Mouse (Mus musculus): Measurements from ENCODE around the gene Hist1h3b. TPM values are rescaled to one million over a fixed set of nuclear protein-coding genes. Genes with fewer than 3 reads are reported as not detected.
"Not testable (repeated sequence)": the region's sequence is repeated elsewhere in the genome, so short reads cannot be mapped to it uniquely, and the experiment has no call there.

The Hist1h3b gene
- polyA plus RNA-seq, 1 experiment from 2014 or later, result 15.4 TPM

GRCm38 (mm10) chr13:23761871-23762821 lies 10.1 kb downstream of the Hist1h3b start, which contains the start of gene Hist1h3a:
TSS of gene Hist1h3a (minus strand) at chr13:23762386.
- DNase-seq (ENCODE audit: low spot score), result peak; percentile 79
- 1% methylated on average over 25 of the region's 52 CpGs for WGBS
- H3K9me3 ChIP-seq (ENCODE audit: control insufficient read depth, low read length); H3K36me3 ChIP-seq (ENCODE audit: control insufficient read depth, insufficient read depth, low read length); H3K27me3 ChIP-seq (ENCODE audit: control insufficient read depth, insufficient read depth, low read length); H3K4me1 ChIP-seq (replicated peaks; ENCODE audit: control insufficient read depth, insufficient read depth, low read length): not testable (repeated sequence)
- Histone ChIP-seq H3K27ac (ENCODE audit: low read depth, low read length) (peak within 1 kb of the TSS; percentile 95), H3K9ac (ENCODE audit: low read length) (peak within 1 kb of the TSS; percentile 77), H3K4me2 (ENCODE audit: low read depth, low read length, severe bottlenecking) (peak within 1 kb of the TSS; percentile 74), H3K4me3 (ENCODE audit: low read depth, low read length) (peak within 1 kb of the TSS; percentile 55)
- ATAC-seq (replicated peaks; ENCODE audit: low FRiP score), result peak; percentile 62

GRCm38 (mm10) chr13:23763242-23763585 lies 11.1 kb downstream of the Hist1h3b start:
- Histone ChIP-seq H3K9ac (ENCODE audit: low read length) (peak overlapping the region; percentile 44), H3K4me1 (replicated peaks; ENCODE audit: control insufficient read depth, insufficient read depth, low read length) (peaks cover 4% of the 10 kb centered on the region; the same call in 1 of the 2 replicates), H3K9me3 (ENCODE audit: control insufficient read depth, low read length) (no peaks in the 10 kb centered on the region), H3K27ac (ENCODE audit: low read depth, low read length) (peak overlapping the region; percentile 94), H3K4me3 (ENCODE audit: low read depth, low read length) (peak overlapping the region; percentile 55), H3K36me3 (ENCODE audit: control insufficient read depth, insufficient read depth, low read length) (no peaks in the 10 kb centered on the region), H3K4me2 (ENCODE audit: low read depth, low read length, severe bottlenecking) (peak overlapping the region; percentile 74), H3K27me3 (ENCODE audit: control insufficient read depth, insufficient read depth, low read length) (no peaks in the 10 kb centered on the region)
- WGBS, result under 1% methylated on average over 10 of the region's 10 CpGs
- ATAC-seq (replicated peaks; ENCODE audit: low FRiP score), result no peak
- DNase-seq (ENCODE audit: low spot score), result no peak

- no peaks in the 10 kb centered on the region for H3K9me3 ChIP-seq (ENCODE audit: control insufficient read depth, low read length)
- peak within 1 kb of the TSS; percentile 86 for H3K9ac ChIP-seq (ENCODE audit: low read length)
- H3K4me3 ChIP-seq (ENCODE audit: low read depth, low read length), result peak within 1 kb of the TSS; percentile 55
- no peaks in the 10 kb centered on the region for H3K27me3 ChIP-seq (ENCODE audit: control insufficient read depth, insufficient read depth, low read length)
- peak within 1 kb of the TSS; percentile 74 for H3K4me2 ChIP-seq (ENCODE audit: low read depth, low read length, severe bottlenecking)
- no peaks in the 10 kb centered on the region for H3K36me3 ChIP-seq (ENCODE audit: control insufficient read depth, insufficient read depth, low read length)
- 3% methylated on average over 34 of the region's 34 CpGs for WGBS
- DNase-seq (ENCODE audit: low spot score), result peak; percentile 95
- peak; percentile 77 for ATAC-seq (replicated peaks; ENCODE audit: low FRiP score)
- peak within 1 kb of the TSS; percentile 94 for H3K27ac ChIP-seq (ENCODE audit: low read depth, low read length)
- H3K4me1 ChIP-seq (replicated peaks; ENCODE audit: control insufficient read depth, insufficient read depth, low read length), result peaks cover 4% of the 10 kb centered on the region; the same call in 1 of the 2 replicates
These were observed 11.7 kb downstream of the Hist1h3b start, which contains the start of gene Hist1h1a for GRCm38 (mm10) chr13:23763586-23764323. TSS of gene Hist1h1a (plus strand) at chr13:23763666.

GRCm38 (mm10) chr13:23764324-23765171 lies 12.5 kb downstream of the Hist1h3b start:
- peaks cover 4% of the 10 kb centered on the region; the same call in 1 of the 2 replicates for H3K4me1 ChIP-seq (replicated peaks; ENCODE audit: control insufficient read depth, insufficient read depth, low read length)
- peak overlapping the region; percentile 55 for H3K4me3 ChIP-seq (ENCODE audit: low read depth, low read length)
- ATAC-seq (replicated peaks; ENCODE audit: low FRiP score) (no peak), DNase-seq (ENCODE audit: low spot score) (no peak)
- 32% methylated on average over 12 of the region's 12 CpGs for WGBS
- H3K27me3 ChIP-seq (ENCODE audit: control insufficient read depth, insufficient read depth, low read length), result no peaks in the 10 kb centered on the region
- H3K9me3 ChIP-seq (ENCODE audit: control insufficient read depth, low read length), result no peaks in the 10 kb centered on the region
- H3K36me3 ChIP-seq (ENCODE audit: control insufficient read depth, insufficient read depth, low read length), result no peaks in the 10 kb centered on the region
- peak overlapping the region; percentile 86 for H3K9ac ChIP-seq (ENCODE audit: low read length)
- H3K4me2 ChIP-seq (ENCODE audit: low read depth, low read length, severe bottlenecking), result peak overlapping the region; percentile 74
- H3K27ac ChIP-seq (ENCODE audit: low read depth, low read length), result peak overlapping the region; percentile 94

GRCm38 (mm10) chr13:23765172-23765513 lies 13.1 kb downstream of the Hist1h3b start:
- no peaks in the 10 kb centered on the region for H3K9me3 ChIP-seq (ENCODE audit: control insufficient read depth, low read length)
- H3K4me1 ChIP-seq (replicated peaks; ENCODE audit: control insufficient read depth, insufficient read depth, low read length), result peaks cover 4% of the 10 kb centered on the region; the same call in 1 of the 2 replicates
- no peak overlapping the region for H3K9ac ChIP-seq (ENCODE audit: low read length)
- H3K27ac ChIP-seq (ENCODE audit: low read depth, low read length), result no peak overlapping the region
- no peak for ATAC-seq (replicated peaks; ENCODE audit: low FRiP score)
- H3K4me3 ChIP-seq (ENCODE audit: low read depth, low read length), result no peak overlapping the region
- WGBS, result 74% methylated on average over 1 of the region's 1 CpGs
- no peaks in the 10 kb centered on the region for H3K27me3 ChIP-seq (ENCODE audit: control insufficient read depth, insufficient read depth, low read length)
- H3K36me3 ChIP-seq (ENCODE audit: control insufficient read depth, insufficient read depth, low read length), result no peaks in the 10 kb centered on the region
- DNase-seq (ENCODE audit: low spot score), result no peak
- no peak overlapping the region for H3K4me2 ChIP-seq (ENCODE audit: low read depth, low read length, severe bottlenecking)

GRCm38 (mm10) chr13:23766772-23767171 lies 14.7 kb downstream of the Hist1h3b start:
- Histone ChIP-seq H3K4me3 (ENCODE audit: low read depth, low read length) (no peak overlapping the region), H3K27me3 (ENCODE audit: control insufficient read depth, insufficient read depth, low read length) (no peaks in the 10 kb centered on the region), H3K36me3 (ENCODE audit: control insufficient read depth, insufficient read depth, low read length) (no peaks in the 10 kb centered on the region), H3K27ac (ENCODE audit: low read depth, low read length) (no peak overlapping the region), H3K9me3 (ENCODE audit: control insufficient read depth, low read length) (no peaks in the 10 kb centered on the region), H3K9ac (ENCODE audit: low read length) (no peak overlapping the region), H3K4me2 (ENCODE audit: low read depth, low read length, severe bottlenecking) (no peak overlapping the region), H3K4me1 (replicated peaks; ENCODE audit: control insufficient read depth, insufficient read depth, low read length) (peaks cover 4% of the 10 kb centered on the region; the same call in 1 of the 2 replicates)
- no peak for DNase-seq (ENCODE audit: low spot score)
- ATAC-seq (replicated peaks; ENCODE audit: low FRiP score), result no peak

GRCm38 (mm10) chr13:23768834-23769397 lies 16.8 kb downstream of the Hist1h3b start:
- no peak overlapping the region for H3K4me3 ChIP-seq (ENCODE audit: low read depth, low read length)
- 41% methylated on average over 5 of the region's 5 CpGs for WGBS
- 0 out of 2 replicates have a peak, but pooled peaks cover 2% of the 10 kb centered on the region for H3K4me1 ChIP-seq (replicated peaks; ENCODE audit: control insufficient read depth, insufficient read depth, low read length)
- DNase-seq (ENCODE audit: low spot score) (no peak), ATAC-seq (replicated peaks; ENCODE audit: low FRiP score) (no peak)
- H3K9me3 ChIP-seq (ENCODE audit: control insufficient read depth, low read length), result no peaks in the 10 kb centered on the region
- H3K4me2 ChIP-seq (ENCODE audit: low read depth, low read length, severe bottlenecking), result no peak overlapping the region
- H3K9ac ChIP-seq (ENCODE audit: low read length), result no peak overlapping the region
- no peaks in the 10 kb centered on the region for H3K27me3 ChIP-seq (ENCODE audit: control insufficient read depth, insufficient read depth, low read length)
- H3K27ac ChIP-seq (ENCODE audit: low read depth, low read length), result no peak overlapping the region
- H3K36me3 ChIP-seq (ENCODE audit: control insufficient read depth, insufficient read depth, low read length), result no peaks in the 10 kb centered on the region

GRCm38 (mm10) chr13:23769613-23770012 lies 17.5 kb downstream of the Hist1h3b start, which contains the start of gene Trim38:
TSS of gene Trim38 (plus strand) at chr13:23769913.
- ATAC-seq (replicated peaks; ENCODE audit: low FRiP score); DNase-seq (ENCODE audit: low spot score); H3K4me2 ChIP-seq (ENCODE audit: low read depth, low read length, severe bottlenecking); H3K9me3 ChIP-seq (ENCODE audit: control insufficient read depth, low read length); H3K4me1 ChIP-seq (replicated peaks; ENCODE audit: control insufficient read depth, insufficient read depth, low read length); H3K27me3 ChIP-seq (ENCODE audit: control insufficient read depth, insufficient read depth, low read length); H3K4me3 ChIP-seq (ENCODE audit: low read depth, low read length); H3K9ac ChIP-seq (ENCODE audit: low read length); H3K36me3 ChIP-seq (ENCODE audit: control insufficient read depth, insufficient read depth, low read length); H3K27ac ChIP-seq (ENCODE audit: low read depth, low read length): not testable (repeated sequence)
- WGBS, result 82% methylated on average over 2 of the region's 2 CpGs
